Mouse (Mus musculus) CH12.LX (cell line): ENCODE results near the gene Nop53.
A peak's percentile ranks its signal among the peaks of the same experiment; 100 is the strongest.

ENCODE experiments used
- CHD1 ChIP-seq: IDR thresholded peaks from 2 replicates; pipeline ENCODE4 v1.6.1; 2012; ENCODE audit warnings: low read depth, low read length, improper control_type of control experiment, inconsistent platforms
- CTCF ChIP-seq, 2 experiments: IDR thresholded peaks in 1 of 2; conservative IDR thresholded peaks in 1 of 2; 2 replicates each; pipeline ENCODE4 v1.5.1; 2011 to 2012; ENCODE audit warnings: low read depth in 2 of 2, low read length in 2 of 2, improper control_type of control experiment in 1 of 2, inconsistent platforms in 1 of 2, mild to moderate bottlenecking in 1 of 2, moderate library complexity in 1 of 2
- ELF1 ChIP-seq: IDR thresholded peaks from 2 replicates; pipeline ENCODE4 v1.6.1; 2014; ENCODE audit warnings: low read depth, mild to moderate bottlenecking, inconsistent platforms, low read length, improper control_type of control experiment
- EP300 ChIP-seq: IDR thresholded peaks from 2 replicates; pipeline ENCODE4 v1.6.1; 2011; ENCODE audit warnings: low read length, improper control_type of control experiment
- GABPA ChIP-seq: IDR thresholded peaks from 2 replicates; pipeline ENCODE4 v1.6.1; 2012; ENCODE audit warnings: low read depth, low read length, improper control_type of control experiment, inconsistent platforms; ENCODE audit not compliant: insufficient replicate concordance
- MAX ChIP-seq: IDR thresholded peaks from 2 replicates; pipeline ENCODE4 v1.6.1; 2011; ENCODE audit warnings: low read length, improper control_type of control experiment
- MAZ ChIP-seq: IDR thresholded peaks from 2 replicates; pipeline ENCODE4 v1.6.1; 2012; ENCODE audit warnings: low read depth, mild to moderate bottlenecking, inconsistent platforms, low read length, improper control_type of control experiment, moderate library complexity
- MXI1 ChIP-seq: IDR thresholded peaks from 2 replicates; pipeline ENCODE4 v1.6.1; 2011; ENCODE audit warnings: mild to moderate bottlenecking, low read depth, low read length, improper control_type of control experiment
- MYC ChIP-seq: IDR thresholded peaks from 2 replicates; pipeline ENCODE4 v1.6.1; 2011; ENCODE audit warnings: low read depth, mild to moderate bottlenecking, improper control_type of control experiment, low read length
- PAX5 ChIP-seq: IDR thresholded peaks from 2 replicates; pipeline ENCODE4 v1.6.1; 2012; ENCODE audit warnings: low read length, inconsistent platforms, mixed read lengths
- POLR2A ChIP-seq: IDR thresholded peaks from 2 replicates; pipeline ENCODE4 v1.6.1; 2011; ENCODE audit warnings: low read depth, mild to moderate bottlenecking, improper control_type of control experiment, low read length
- RCOR1 ChIP-seq: conservative IDR thresholded peaks from 2 replicates; pipeline ENCODE4 v1.6.1; 2012; ENCODE audit warnings: low read depth, mild to moderate bottlenecking, inconsistent platforms, low read length, improper control_type of control experiment
- UBTF ChIP-seq: IDR thresholded peaks from 2 replicates; pipeline ENCODE4 v1.6.1; 2012; ENCODE audit warnings: low read depth, mild to moderate bottlenecking, inconsistent platforms, low read length, improper control_type of control experiment, moderate library complexity

GRCm38 (mm10) chr7:15974712-15975111, 28.8 kb upstream of the Nop53 start:
- TF ChIP-seq CTCF (conservative IDR thresholded peaks at IDR 0.05 in 1 of 2, IDR thresholded peaks at IDR 0.05 in 1 of 2; ENCODE audit: low read depth in 2 of 2, low read length in 2 of 2), result peak; percentile 77 to 85
- no peak for TF ChIP-seq POLR2A
- no peak for TF ChIP-seq GABPA
- TF ChIP-seq MYC, result no peak
- TF ChIP-seq RCOR1, result no peak
- no peak for TF ChIP-seq MAZ
- TF ChIP-seq MAX, result no peak
- TF ChIP-seq UBTF, result no peak
- TF ChIP-seq ELF1, result no peak
- no peak for TF ChIP-seq MXI1
- TF ChIP-seq EP300, result no peak
- TF ChIP-seq PAX5, result no peak
- TF ChIP-seq CHD1, result no peak
